Mouse (Mus musculus) liver, postnatal 0 days (tissue): ENCODE measurements at regions not wholly inside any gene's neighbourhood (a gene's known extent, or its start where the extent isn't known, plus 50 kb on each side); places are given as distances from the start of the nearest gene placed in this dataset.

Experiments
- CTCF ChIP-seq: sonication (generic); IDR thresholded peaks from 2 replicates; pipeline ENCODE4 v1.5.1; 2016; ENCODE audit warnings: antibody characterized with exemption, low read depth
- EP300 ChIP-seq: IDR thresholded peaks from 2 replicates; pipeline ENCODE4 v1.6.1; 2016; ENCODE audit warnings: antibody characterized with exemption, low read depth, mild to moderate bottlenecking

GRCm38 (mm10) chr1:177345540-177345939, 87.5 kb upstream of the Akt3 start:
- TF ChIP-seq CTCF (no peak), EP300 (no peak)
